Mouse (Mus musculus) erythroblast, embryonic 14.5 days (primary cell): ENCODE results near the gene Gtf2b.

Experiments used
- GATA1 ChIP-seq: IDR thresholded peaks from 2 replicates; pipeline ENCODE4 v1.6.1; 2012; ENCODE audit warnings: low read length, inconsistent platforms, mixed read lengths
- TAL1 ChIP-seq: IDR thresholded peaks from 3 replicates; pipeline ENCODE4 v1.6.1; 2012; ENCODE audit warnings: low read length, inconsistent platforms, mixed read lengths

GRCm38 (mm10) chr3:142757841-142758240 is 7.0 kb upstream of the Gtf2b start:
- no peak for TF ChIP-seq TAL1
- TF ChIP-seq GATA1: no peak
